Mouse (Mus musculus) embryo, embryonic 9.5 days (tissue): ENCODE measurements at regions not wholly inside any gene's neighbourhood (a gene's known extent, or its start where the extent isn't known, plus 50 kb on each side); places are given as distances from the start of the nearest gene placed in this dataset.

Experiments used
- DNase-seq: peaks from one replicate; pipeline ENCODE4 v3.0.0-alpha.2; 2017; ENCODE audit errors: extremely low spot score

DNA sequence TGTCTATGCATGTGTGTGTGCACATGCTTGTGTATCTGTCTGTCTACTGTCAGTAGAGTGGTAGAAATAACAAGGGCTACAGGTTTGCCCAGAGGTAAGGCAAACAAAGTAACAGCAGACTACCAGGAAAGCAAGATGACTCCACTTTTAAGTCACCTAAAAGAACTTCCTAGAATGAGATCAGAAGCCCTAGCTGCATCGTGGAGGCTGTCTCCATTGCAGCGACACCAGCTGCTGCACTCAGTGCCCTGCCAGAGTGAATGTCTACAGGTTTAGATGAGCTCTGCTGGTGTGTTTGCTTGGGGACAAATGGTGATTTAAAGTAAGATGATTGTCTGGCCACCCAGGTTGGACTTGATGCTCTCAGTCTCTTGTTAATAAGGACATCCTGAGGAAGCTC lies 50.6 kb upstream of the Dusp10 start:
- no peak for DNase-seq

DNA sequence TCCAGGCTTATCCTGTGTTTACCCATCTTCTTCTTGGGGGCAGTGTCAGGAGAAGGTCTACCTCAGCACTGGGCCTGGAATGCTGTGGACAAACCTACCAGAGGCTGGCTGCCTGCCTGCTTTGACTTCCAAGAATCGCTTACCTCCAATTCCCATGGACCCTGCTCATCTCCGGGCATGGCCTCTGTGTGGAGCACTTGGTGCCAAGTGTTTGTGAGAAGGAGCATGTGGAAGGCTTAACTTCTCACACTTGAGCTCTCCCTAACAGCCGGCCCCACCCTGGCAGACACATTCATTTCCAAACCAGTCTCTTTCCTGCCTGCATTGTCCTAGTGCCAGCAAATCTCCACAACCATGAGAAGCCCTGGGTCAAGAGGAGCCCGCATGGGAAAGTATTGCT lies 49.8 kb upstream of the Dusp10 start:
- no peak for DNase-seq
